ENCODE assay signal across 18 mouse cellular contexts in the genomic region with DNA sequence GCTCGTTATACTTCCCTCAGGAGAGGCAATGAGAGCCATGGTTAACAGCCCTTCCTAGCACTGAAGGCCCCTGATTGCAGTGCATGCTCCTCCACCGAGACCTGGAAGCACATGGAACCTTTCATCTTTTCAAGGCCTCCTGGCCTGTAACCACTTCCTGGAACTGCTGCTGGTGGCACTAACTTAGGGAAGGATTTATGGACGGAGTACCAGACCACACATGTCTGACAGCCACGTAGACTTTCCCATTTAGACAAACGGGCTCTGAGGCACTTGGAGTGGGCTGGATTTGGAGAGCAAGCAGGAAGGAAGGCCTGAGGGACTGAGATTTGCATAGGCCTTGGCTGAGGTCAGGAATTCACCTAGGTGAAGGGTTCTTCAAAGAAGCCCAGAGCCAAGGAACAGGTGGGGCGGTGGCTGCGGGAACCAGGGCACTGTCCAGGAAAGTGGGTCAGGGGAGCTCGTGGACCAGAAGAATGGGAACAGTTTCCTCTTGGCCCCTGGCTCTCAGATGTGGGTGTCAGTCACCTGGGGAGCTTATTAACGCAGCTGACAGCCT. TPM values are rescaled to one million over a fixed set of nuclear protein-coding genes. Genes with fewer than 3 reads are reported as not detected.
DNase-seq lines count a peak whose midpoint lies in the region; ATAC-seq and TF ChIP-seq lines count a peak whose summit lies in the region.
"Had no signal": no experiment of that assay in that cellular context is flagged by ENCODE, and none has a peak within 500 bp of the region (broad histone marks: within the 10 kb centered on the region; RNA-seq: fewer than 3 reads in every experiment).

No protein-coding gene starts in this region.

- peaks cover 57% of the 10 kb centered on the region for H3K4me1 ChIP-seq in cerebellum, adult 2 months (ENCODE audit: control insufficient read depth, insufficient read depth, low read length)
- peaks cover 31% of the 10 kb centered on the region for H3K4me1 ChIP-seq in midbrain, embryonic 12.5 days
- H3K4me1 ChIP-seq in midbrain, embryonic 15.5 days, result peaks cover 14% of the 10 kb centered on the region

- no peaks in the 10 kb centered on the region for H3K27me3 ChIP-seq in cerebellum, adult 2 months (ENCODE audit: control insufficient read depth, insufficient read depth, low read length)
- H3K27me3 ChIP-seq in midbrain, embryonic 12.5 days, result peaks cover 12% of the 10 kb centered on the region; the same call in 1 of the 2 replicates
- no peaks in the 10 kb centered on the region for H3K27me3 ChIP-seq in midbrain, embryonic 15.5 days (replicated peaks)
- H3K27me3 ChIP-seq: liver, embryonic 13.5 days; neural tube, embryonic 12.5 days had no signal

- no peak overlapping the region for H3K4me2 ChIP-seq in midbrain, embryonic 12.5 days (replicated peaks)
- H3K4me2 ChIP-seq in midbrain, embryonic 15.5 days, result no peak overlapping the region
- H3K4me2 ChIP-seq: liver, embryonic 13.5 days; neural tube, embryonic 12.5 days had no signal

- 36% methylated on average over 9 of the region's 9 CpGs for WGBS in cerebellum, adult 2 months
- WGBS in midbrain, embryonic 12.5 days, result 86% methylated on average over 9 of the region's 9 CpGs
- WGBS in midbrain, embryonic 15.5 days, result 82% methylated on average over 9 of the region's 9 CpGs

- no peak overlapping the region for H3K4me3 ChIP-seq in cerebellum, adult 2 months (replicated peaks; ENCODE audit: insufficient read depth, low read depth, low read length)
- no peak overlapping the region for H3K4me3 ChIP-seq in midbrain, embryonic 12.5 days
- H3K4me3 ChIP-seq in midbrain, embryonic 15.5 days, result no peak overlapping the region
- H3K4me3 ChIP-seq: erythroblast, embryonic 14.5 days; left cerebral cortex, adult 2 months; liver, embryonic 13.5 days; neural tube, embryonic 12.5 days had no signal

- DNase-seq in cerebellum, adult 2 months, result peak in 1 of 2 experiments; percentile 27
- no peak for DNase-seq in cerebellum, postnatal 14 days
- peak; percentile 43 for DNase-seq in kidney, adult 18-20 months
- DNase-seq in kidney, postnatal 10 days, result no peak
- no peak for DNase-seq in urinary bladder, postnatal 14 days (ENCODE audit: low spot score)
- DNase-seq: cerebellum, adult 11 months; gastrocnemius, postnatal 36 days; liver, embryonic 13.5 days; spleen, adult 18-20 months; thymus, adult 18-20 months had no signal

- H3K36me3 ChIP-seq in midbrain, embryonic 12.5 days, result peaks cover 57% of the 10 kb centered on the region
- peaks cover 9% of the 10 kb centered on the region for H3K36me3 ChIP-seq in midbrain, embryonic 15.5 days (replicated peaks)

- H3K9me3 ChIP-seq in midbrain, embryonic 12.5 days, result peaks cover under 1% of the 10 kb centered on the region; the same call in 1 of the 2 replicates
- no peaks in the 10 kb centered on the region for H3K9me3 ChIP-seq in midbrain, embryonic 15.5 days
- H3K9me3 ChIP-seq: liver, embryonic 13.5 days; neural tube, embryonic 12.5 days had no signal

- no peak for TF ChIP-seq POLR2A in cerebellum, adult 2 months (IDR thresholded peaks at IDR 0.05; ENCODE audit: borderline replicate concordance, insufficient read depth, low read length)

- 0 out of 2 replicates have a peak overlapping the region, but pooled peaks have one; percentile 6 for H3K27ac ChIP-seq in cerebellum, adult 2 months (ENCODE audit: insufficient read depth, low read length)
- peak overlapping the region; percentile 27; the same call in 1 of the 2 replicates for H3K27ac ChIP-seq in midbrain, embryonic 12.5 days (replicated peaks)
- no peak overlapping the region for H3K27ac ChIP-seq in midbrain, embryonic 15.5 days
- H3K27ac ChIP-seq: left cerebral cortex, adult 2 months; liver, embryonic 13.5 days; neural tube, embryonic 12.5 days had no signal

- no peak for TF ChIP-seq CTCF in cerebellum, adult 2 months (IDR thresholded peaks at IDR 0.05; ENCODE audit: borderline replicate concordance, insufficient read depth, low read depth, low read length)

- no peak for ATAC-seq in midbrain, embryonic 12.5 days (ENCODE audit: low FRiP score, low read depth)
- no peak for ATAC-seq in midbrain, embryonic 15.5 days (replicated peaks)
- ATAC-seq: forebrain, embryonic 14.5 days; hindbrain, embryonic 16.5 days; intestine, postnatal 0 days had no signal

- no peak overlapping the region for H3K9ac ChIP-seq in midbrain, embryonic 12.5 days (replicated peaks)
- H3K9ac ChIP-seq in midbrain, embryonic 15.5 days, result no peak overlapping the region
- H3K9ac ChIP-seq: liver, embryonic 13.5 days; neural tube, embryonic 12.5 days had no signal

RNA-seq across cellular contexts. Expression of gene Atp1a1, which starts 28.9 kb away (rescaled TPM):
- polyA plus RNA-seq in cerebellum, adult 2 months (2012; rRNA removed), result 826 and 1,031 TPM in 2 replicates
- polyA plus RNA-seq in midbrain, embryonic 12.5 days (2016; fragmentation: Nextera tagmentation; extraction: Ambion mirVana), result 46.3 and 50.9 TPM in 2 replicates
- polyA plus RNA-seq in midbrain, embryonic 15.5 days (2015; fragmentation: Nextera tagmentation; extraction: Ambion mirVana), result 57.1 and 58.8 TPM in 2 replicates

Comparison
In these comparisons a context has a peak if more than half of its experiments do, and no peak if none do; other contexts are left out.
1. RNA of gene Atp1a1, which starts 28.9 kb away (polyA plus RNA-seq): 826 to 1,031 TPM in cerebellum, adult 2 months; 57.1 to 58.8 TPM in midbrain, embryonic 15.5 days and 46.3 to 50.9 TPM in midbrain, embryonic 12.5 days; every median in the first group is over 10 times any median in the second.